8 mouse cellular contexts compared by ENCODE assay signal in the genomic region with DNA sequence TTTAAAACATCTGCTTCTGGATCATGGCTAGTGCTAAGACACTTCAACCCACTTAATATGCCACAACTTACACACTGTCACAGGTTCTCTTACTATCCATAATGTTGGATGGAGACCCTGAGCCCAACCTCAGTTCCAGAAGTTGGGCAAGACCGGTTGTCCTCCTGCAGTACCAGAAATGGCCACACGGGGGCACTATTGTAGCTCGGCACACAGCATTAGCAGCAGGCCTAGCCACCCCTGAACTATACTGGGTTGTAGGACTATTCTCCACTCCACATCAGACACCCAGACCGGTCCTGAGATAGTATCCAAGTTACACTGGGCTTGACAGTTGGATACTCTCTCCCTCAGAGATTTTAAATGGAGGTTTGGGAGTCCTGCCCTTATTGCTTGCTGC. TPM values are rescaled to one million over a fixed set of nuclear protein-coding genes. Genes with fewer than 3 reads are reported as not detected.
DNase-seq lines count a peak whose midpoint lies in the region; ATAC-seq lines count a peak whose summit lies in the region.

No protein-coding gene starts in this region.

- WGBS in hindbrain, embryonic 16.5 days = 0% methylated on average over 4 of the region's 4 CpGs

- no peaks in the 10 kb centered on the region for H3K36me3 ChIP-seq in hindbrain, embryonic 16.5 days (ENCODE audit: control insufficient read depth, insufficient read depth, low read length)

- H3K9me3 ChIP-seq in hindbrain, embryonic 16.5 days (ENCODE audit: control insufficient read depth, low read length) = no peaks in the 10 kb centered on the region

- peak; percentile 77 for ATAC-seq in hindbrain, embryonic 16.5 days

- no peak overlapping the region for H3K27ac ChIP-seq in hindbrain, embryonic 16.5 days (ENCODE audit: low read depth, low read length)

- no peak overlapping the region for H3K4me2 ChIP-seq in hindbrain, embryonic 16.5 days (ENCODE audit: low read length)

- H3K4me1 ChIP-seq in hindbrain, embryonic 16.5 days (ENCODE audit: control insufficient read depth, insufficient read depth, low read depth, low read length) = peaks cover 10% of the 10 kb centered on the region

- no peak overlapping the region for H3K9ac ChIP-seq in hindbrain, embryonic 16.5 days (ENCODE audit: low read depth, low read length)

- no peak overlapping the region for H3K4me3 ChIP-seq in hindbrain, embryonic 16.5 days (ENCODE audit: low read length)

- H3K27me3 ChIP-seq in hindbrain, embryonic 16.5 days (replicated peaks; ENCODE audit: control insufficient read depth, insufficient read depth, low read length) = no peaks in the 10 kb centered on the region

- peak; percentile 33 for DNase-seq in T-cell, adult 2 months (ENCODE audit: low spot score)
- DNase-seq in cerebellum, postnatal 25 days = peak; percentile 86 to 90
- DNase-seq in gastrocnemius, adult 18-20 months (ENCODE audit: low spot score) = peak; percentile 77
- peak; percentile 71 to 73 for DNase-seq in layer of hippocampus, postnatal 36 days
- DNase-seq in lung, postnatal 25 days (ENCODE audit: low spot score) = peak; percentile 73
- peak; percentile 77 for DNase-seq in retina, postnatal 7 days (ENCODE audit: low read depth, low spot score)
- peak; percentile 84 for DNase-seq in thymus, postnatal 4 days

RNA-seq across cellular contexts. Expression of a gene that starts 5.9 kb away (rescaled TPM):
- total RNA-seq in gastrocnemius, adult 18-20 months (2021) = not detected
- 0.43 and 0.51 TPM in 2 replicates for polyA plus RNA-seq in hindbrain, embryonic 16.5 days (2015; fragmentation: Nextera tagmentation; extraction: Ambion mirVana)
- total RNA-seq in layer of hippocampus, postnatal 36 days (2021) = under 1 TPM; 0.15 to 0.25 TPM

RNA-seq across cellular contexts. Expression of a gene that starts 13.7 kb away (rescaled TPM):
- not detected for total RNA-seq in gastrocnemius, adult 18-20 months (2021)
- polyA plus RNA-seq in hindbrain, embryonic 16.5 days (2015; fragmentation: Nextera tagmentation; extraction: Ambion mirVana) = 0.40 and 0.54 TPM in 2 replicates
- total RNA-seq in layer of hippocampus, postnatal 36 days (2021) = not detected

RNA-seq across cellular contexts. Expression of a gene that starts 39.4 kb away (rescaled TPM):
- not detected for total RNA-seq in gastrocnemius, adult 18-20 months (2021)
- not detected in 2 replicates for polyA plus RNA-seq in hindbrain, embryonic 16.5 days (2015; fragmentation: Nextera tagmentation; extraction: Ambion mirVana)
- total RNA-seq in layer of hippocampus, postnatal 36 days (2021) = not detected

Comparison
In these comparisons a context has a peak if more than half of its experiments do, and no peak if none do; other contexts are left out.
1. DNase-seq: peak in every context shown above with its lines; median percentile 88 in cerebellum, postnatal 25 days; 84 in thymus, postnatal 4 days; 77 in gastrocnemius, adult 18-20 months; 77 in retina, postnatal 7 days; 73 in lung, postnatal 25 days; 72 in layer of hippocampus, postnatal 36 days; 33 in T-cell, adult 2 months.